18 mouse cellular contexts compared by ENCODE assay signal in genomic region chr6:127219446-127219802, GRCm38 (mm10).
DNase-seq lines count a peak whose midpoint lies in the region; ATAC-seq and TF ChIP-seq lines count a peak whose summit lies in the region.
"Had no signal": no experiment of that assay in that cellular context is flagged by ENCODE, and none has a peak within 500 bp of the region (broad histone marks: within the 10 kb centered on the region; RNA-seq: fewer than 3 reads in every experiment).

No protein-coding gene starts in this region.

- no peak overlapping the region for H3K9ac ChIP-seq in neural tube, embryonic 15.5 days (replicated peaks)
- no peak overlapping the region for H3K9ac ChIP-seq in CH12.LX (ENCODE audit: insufficient read depth, low read depth)
- H3K9ac ChIP-seq in heart, embryonic 11.5 days (ENCODE audit: low read depth, low read length): no peak overlapping the region
- H3K9ac ChIP-seq: embryonic facial prominence, embryonic 12.5 days; heart, embryonic 13.5 days; hindbrain, embryonic 15.5 days had no signal

- no peaks in the 10 kb centered on the region for H3K79me2 ChIP-seq in CH12.LX (replicated peaks; ENCODE audit: control insufficient read depth, extremely low read depth, insufficient read depth, poor library complexity, severe bottlenecking)

- H3K27me3 ChIP-seq in neural tube, embryonic 15.5 days (replicated peaks): no peaks in the 10 kb centered on the region
- no peaks in the 10 kb centered on the region for H3K27me3 ChIP-seq in CH12.LX (replicated peaks)
- 0 out of 2 replicates have a peak, but pooled peaks cover 6% of the 10 kb centered on the region for H3K27me3 ChIP-seq in heart, embryonic 11.5 days (ENCODE audit: control insufficient read depth, insufficient read depth, low read length)
- H3K27me3 ChIP-seq: embryonic facial prominence, embryonic 12.5 days; hindbrain, embryonic 15.5 days had no signal

- peak; percentile 49; the same call in 1 of the 2 replicates for TF ChIP-seq EP300 in CH12.LX (IDR thresholded peaks at IDR 0.05; ENCODE audit: low read length)

- H3K4me1 ChIP-seq in neural tube, embryonic 15.5 days: peaks cover 6% of the 10 kb centered on the region; the same call in 1 of the 2 replicates
- H3K4me1 ChIP-seq in CH12.LX (ENCODE audit: control insufficient read depth in 1 of 2, insufficient read depth in 2 of 2): peaks cover 20 to 58% of the 10 kb centered on the region in 2 experiments
- H3K4me1 ChIP-seq in heart, embryonic 11.5 days (ENCODE audit: control insufficient read depth, insufficient read depth, low read length): peaks cover 2% of the 10 kb centered on the region; the same call in 1 of the 2 replicates
- H3K4me1 ChIP-seq: embryonic facial prominence, embryonic 12.5 days; hindbrain, embryonic 15.5 days had no signal

- H3K4me3 ChIP-seq in neural tube, embryonic 15.5 days (replicated peaks): no peak overlapping the region
- no peak overlapping the region for H3K4me3 ChIP-seq in CH12.LX (replicated peaks in 1 of 3; ENCODE audit: low read depth in 2 of 3, low read length in 2 of 3, poor library complexity in 1 of 3)
- H3K4me3 ChIP-seq in heart, embryonic 11.5 days (ENCODE audit: low read depth, low read length): no peak overlapping the region
- H3K4me3 ChIP-seq: embryonic facial prominence, embryonic 12.5 days; heart, embryonic 13.5 days; hindbrain, embryonic 15.5 days had no signal

- H3K4me2 ChIP-seq in neural tube, embryonic 15.5 days: peak overlapping the region; percentile 27
- peak overlapping the region; percentile 51; the same call in 1 of the 2 replicates for H3K4me2 ChIP-seq in CH12.LX (ENCODE audit: insufficient read depth, low read depth, poor library complexity, severe bottlenecking)
- no peak overlapping the region for H3K4me2 ChIP-seq in heart, embryonic 11.5 days
- H3K4me2 ChIP-seq: embryonic facial prominence, embryonic 12.5 days; heart, embryonic 13.5 days; hindbrain, embryonic 15.5 days had no signal

- no peak overlapping the region for H3K27ac ChIP-seq in neural tube, embryonic 15.5 days (replicated peaks)
- H3K27ac ChIP-seq in CH12.LX (ENCODE audit: insufficient read depth, low read depth): no peak overlapping the region
- H3K27ac ChIP-seq in heart, embryonic 11.5 days (ENCODE audit: low read depth, low read length): no peak overlapping the region
- H3K27ac ChIP-seq: embryonic facial prominence, embryonic 12.5 days; heart, embryonic 13.5 days; hindbrain, embryonic 15.5 days had no signal

- no peak for ATAC-seq in neural tube, embryonic 15.5 days (ENCODE audit: low FRiP score)
- ATAC-seq in heart, embryonic 11.5 days (replicated peaks; ENCODE audit: insufficient number of reproducible peaks, low FRiP score, low TSS enrichment): no peak
- ATAC-seq: forebrain, embryonic 14.5 days had no signal

- H3K9me3 ChIP-seq in neural tube, embryonic 15.5 days (replicated peaks): no peaks in the 10 kb centered on the region
- H3K9me3 ChIP-seq in CH12.LX (replicated peaks; ENCODE audit: low read length): no peaks in the 10 kb centered on the region
- H3K9me3 ChIP-seq in heart, embryonic 11.5 days (replicated peaks; ENCODE audit: control insufficient read depth, low read length): no peaks in the 10 kb centered on the region
- H3K9me3 ChIP-seq: embryonic facial prominence, embryonic 12.5 days; heart, embryonic 13.5 days; hindbrain, embryonic 15.5 days had no signal

- TF ChIP-seq CTCF in CH12.LX (conservative IDR thresholded peaks at IDR 0.05 in 1 of 2, IDR thresholded peaks at IDR 0.05 in 1 of 2; ENCODE audit: low read depth in 2 of 2, low read length in 2 of 2): no peak

- no peaks in the 10 kb centered on the region for H3K36me3 ChIP-seq in neural tube, embryonic 15.5 days
- H3K36me3 ChIP-seq in CH12.LX (replicated peaks in 1 of 2; ENCODE audit: control insufficient read depth in 1 of 2, insufficient read depth in 1 of 2, low read length in 1 of 2): no peaks in the 10 kb centered on the region
- no peaks in the 10 kb centered on the region for H3K36me3 ChIP-seq in heart, embryonic 11.5 days (ENCODE audit: control insufficient read depth, insufficient read depth, low read length)
- H3K36me3 ChIP-seq: embryonic facial prominence, embryonic 12.5 days; heart, embryonic 13.5 days; hindbrain, embryonic 15.5 days had no signal

- TF ChIP-seq POLR2A in CH12.LX (IDR thresholded peaks at IDR 0.05; ENCODE audit: low read depth, low read length): no peak

- dilution Hi-C loops in CH12.LX (cut with MboI; ENCODE audit: extremely low pct_ligation_motif_present, extremely low pct_unique_long_range_greater_than_20kb, low sequenced_read_pairs): no loop called here

- WGBS in neural tube, embryonic 15.5 days: 80% methylated on average over 7 of the region's 7 CpGs
- WGBS in heart, embryonic 11.5 days (ENCODE audit: insufficient replicate concordance): 80% methylated on average over 7 of the region's 7 CpGs

- DNase-seq in neural tube, embryonic 10.5 days (ENCODE audit: extremely low spot score, low spot score): no peak
- DNase-seq in CH12.LX (ENCODE audit: extremely low read depth): peak; percentile 37
- peak; percentile 74 for DNase-seq in induced T-regulatory cell, adult 2 months (ENCODE audit: low read depth)
- no peak for DNase-seq in ovary, adult 18-20 months (ENCODE audit: low spot score)
- DNase-seq: adrenal gland, adult 8-10 months; adrenal gland, postnatal 36 days; cerebellum, adult 2 months; cerebellum, postnatal 10 days; embryo, embryonic 11 days; gastrocnemius, postnatal 10 days; heart, postnatal 36 days; kidney, adult 18-20 months had no signal

- no peak for TF ChIP-seq RAD21 in CH12.LX (IDR thresholded peaks at IDR 0.05; ENCODE audit: low read depth, low read length)

- in situ Hi-C loops in CH12.LX (cut with MboI; ENCODE audit: low pct_ligation_motif_present, low pct_unique_long_range_greater_than_20kb, low sequenced_read_pairs): no loop called here

TF ChIP-seq in CH12.LX, 34 proteins besides CTCF, POLR2A, EP300 and RAD21:
- TF ChIP-seq TCF12 (IDR thresholded peaks at IDR 0.05; ENCODE audit: low read depth, low read length) (no peak), JUN (IDR thresholded peaks at IDR 0.05; ENCODE audit: insufficient read depth, low read depth, low read length) (no peak), KAT2A (IDR thresholded peaks at IDR 0.05; ENCODE audit: insufficient replicate concordance, low read length) (no peak), MYC (IDR thresholded peaks at IDR 0.05; ENCODE audit: low read depth, low read length) (0 out of 2 replicates have a peak, but pooled peaks have one; percentile 23), MAFK (IDR thresholded peaks at IDR 0.05; ENCODE audit: insufficient replicate concordance, low read length) (0 out of 2 replicates have a peak, but pooled peaks have one; percentile 48), ETS1 (conservative IDR thresholded peaks at IDR 0.05; ENCODE audit: low read depth, low read length) (peak; percentile 68; the same call in 1 of the 2 replicates), IRF4 (IDR thresholded peaks at IDR 0.05; ENCODE audit: low read depth, low read length) (peak; percentile 72; the same call in 1 of the 2 replicates), BHLHE40 (IDR thresholded peaks at IDR 0.05; ENCODE audit: low read depth, low read length) (peak; percentile 27; the same call in 1 of the 2 replicates), ELF1 (IDR thresholded peaks at IDR 0.05; ENCODE audit: low read depth, low read length) (no peak)
TF ChIP-seq in CH12.LX: peak in this region for 5.

Comparison
In these comparisons a context has a peak if more than half of its experiments do, and no peak if none do; other contexts are left out.
1. DNase-seq: peak in CH12.LX (single experiment) and induced T-regulatory cell, adult 2 months (single experiment); none in neural tube, embryonic 10.5 days (single experiment) and ovary, adult 18-20 months (single experiment).